Mouse (Mus musculus): ENCODE measurements around the gene Zbtb1. TPM values are rescaled to one million over a fixed set of nuclear protein-coding genes. Genes with fewer than 3 reads are reported as not detected.

Gene Zbtb1
- polyA plus RNA-seq, 1 experiment from 2014 or later: 5.8 TPM

GRCm38 (mm10) chr12:76374911-76375310, 4.8 kb downstream of the Zbtb1 start:
- no peak overlapping the region for H3K4me3 ChIP-seq (ENCODE audit: low read depth, low read length)
- no peak overlapping the region for H3K4me2 ChIP-seq (replicated peaks; ENCODE audit: low read depth, low read length)
- H3K4me1 ChIP-seq (ENCODE audit: insufficient read depth, low read depth, low read length): peaks cover 17% of the 10 kb centered on the region; the same call in 1 of the 2 replicates
- H3K9me3 ChIP-seq (ENCODE audit: low read length): no peaks in the 10 kb centered on the region
- no peak overlapping the region for H3K27ac ChIP-seq (ENCODE audit: low read length)
- H3K36me3 ChIP-seq (ENCODE audit: insufficient read depth, low read length): no peaks in the 10 kb centered on the region
- TF ChIP-seq EP300 (IDR thresholded peaks at IDR 0.05): no peak
- TF ChIP-seq CTCF (IDR thresholded peaks at IDR 0.05): no peak
- 60% methylated on average over 4 of the region's 4 CpGs for WGBS
- no peak overlapping the region for H3K9ac ChIP-seq (replicated peaks; ENCODE audit: low read depth)
- DNase-seq (ENCODE audit: low spot score): no peak
- H3K27me3 ChIP-seq (replicated peaks; ENCODE audit: insufficient read depth, low read length): no peaks in the 10 kb centered on the region
- ATAC-seq: no peak

- Histone ChIP-seq H3K36me3 (ENCODE audit: insufficient read depth, low read length) (no peaks in the 10 kb centered on the region), H3K27ac (ENCODE audit: low read length) (no peak overlapping the region), H3K27me3 (replicated peaks; ENCODE audit: insufficient read depth, low read length) (no peaks in the 10 kb centered on the region), H3K9ac (replicated peaks; ENCODE audit: low read depth) (no peak overlapping the region), H3K4me1 (ENCODE audit: insufficient read depth, low read depth, low read length) (peaks cover 17% of the 10 kb centered on the region; the same call in 1 of the 2 replicates), H3K4me2 (replicated peaks; ENCODE audit: low read depth, low read length) (no peak overlapping the region), H3K9me3 (ENCODE audit: low read length) (no peaks in the 10 kb centered on the region), H3K4me3 (ENCODE audit: low read depth, low read length) (no peak overlapping the region)
- ATAC-seq: no peak
- TF ChIP-seq CTCF (IDR thresholded peaks at IDR 0.05): no peak
- TF ChIP-seq EP300 (IDR thresholded peaks at IDR 0.05): no peak
- DNase-seq (ENCODE audit: low spot score): no peak
- WGBS: 78% methylated on average over 3 of the region's 3 CpGs
These were observed 5.4 kb downstream of the Zbtb1 start for GRCm38 (mm10) chr12:76375506-76375905.

- Histone ChIP-seq H3K9ac (replicated peaks; ENCODE audit: low read depth) (no peak overlapping the region), H3K27ac (ENCODE audit: low read length) (no peak overlapping the region), H3K4me1 (ENCODE audit: insufficient read depth, low read depth, low read length) (peaks cover 16% of the 10 kb centered on the region; the same call in 1 of the 2 replicates), H3K4me2 (replicated peaks; ENCODE audit: low read depth, low read length) (no peak overlapping the region), H3K9me3 (ENCODE audit: low read length) (no peaks in the 10 kb centered on the region), H3K27me3 (replicated peaks; ENCODE audit: insufficient read depth, low read length) (no peaks in the 10 kb centered on the region), H3K36me3 (ENCODE audit: insufficient read depth, low read length) (no peaks in the 10 kb centered on the region), H3K4me3 (ENCODE audit: low read depth, low read length) (no peak overlapping the region)
- 44% methylated on average over 7 of the region's 7 CpGs for WGBS
- TF ChIP-seq EP300 (IDR thresholded peaks at IDR 0.05): no peak
- TF ChIP-seq CTCF (IDR thresholded peaks at IDR 0.05): peak; percentile 78
- ATAC-seq (peak; percentile 61), DNase-seq (ENCODE audit: low spot score) (peak; percentile 59)
These were observed 6.6 kb downstream of the Zbtb1 start for GRCm38 (mm10) chr12:76376649-76377048.

- ATAC-seq: no peak
- 91% methylated on average over 6 of the region's 6 CpGs for WGBS
- Histone ChIP-seq H3K9ac (replicated peaks; ENCODE audit: low read depth) (no peak overlapping the region), H3K4me3 (ENCODE audit: low read depth, low read length) (no peak overlapping the region), H3K4me2 (replicated peaks; ENCODE audit: low read depth, low read length) (no peak overlapping the region), H3K4me1 (ENCODE audit: insufficient read depth, low read depth, low read length) (peaks cover 12% of the 10 kb centered on the region; the same call in 1 of the 2 replicates), H3K36me3 (ENCODE audit: insufficient read depth, low read length) (no peaks in the 10 kb centered on the region), H3K9me3 (ENCODE audit: low read length) (no peaks in the 10 kb centered on the region), H3K27ac (ENCODE audit: low read length) (no peak overlapping the region), H3K27me3 (replicated peaks; ENCODE audit: insufficient read depth, low read length) (no peaks in the 10 kb centered on the region)
- TF ChIP-seq EP300 (IDR thresholded peaks at IDR 0.05) (no peak), CTCF (IDR thresholded peaks at IDR 0.05) (no peak)
- no peak for DNase-seq (ENCODE audit: low spot score)
These were observed 7.0 kb downstream of the Zbtb1 start for GRCm38 (mm10) chr12:76377059-76377458.

- Histone ChIP-seq H3K36me3 (ENCODE audit: insufficient read depth, low read length) (no peaks in the 10 kb centered on the region), H3K4me3 (ENCODE audit: low read depth, low read length) (no peak overlapping the region), H3K4me1 (ENCODE audit: insufficient read depth, low read depth, low read length) (peaks cover 6% of the 10 kb centered on the region; the same call in 1 of the 2 replicates), H3K4me2 (replicated peaks; ENCODE audit: low read depth, low read length) (no peak overlapping the region), H3K27ac (ENCODE audit: low read length) (no peak overlapping the region), H3K9ac (replicated peaks; ENCODE audit: low read depth) (no peak overlapping the region), H3K9me3 (ENCODE audit: low read length) (no peaks in the 10 kb centered on the region), H3K27me3 (replicated peaks; ENCODE audit: insufficient read depth, low read length) (no peaks in the 10 kb centered on the region)
- no peak for TF ChIP-seq CTCF (IDR thresholded peaks at IDR 0.05)
- no peak for TF ChIP-seq EP300 (IDR thresholded peaks at IDR 0.05)
- WGBS: 87% methylated on average over 3 of the region's 3 CpGs
- no peak for DNase-seq (ENCODE audit: low spot score)
- no peak for ATAC-seq
These were observed 7.7 kb downstream of the Zbtb1 start for GRCm38 (mm10) chr12:76377726-76378125.

GRCm38 (mm10) chr12:76378556-76378955, 8.5 kb downstream of the Zbtb1 start:
- Histone ChIP-seq H3K9me3 (ENCODE audit: low read length) (no peaks in the 10 kb centered on the region), H3K4me1 (ENCODE audit: insufficient read depth, low read depth, low read length) (peaks cover 3% of the 10 kb centered on the region; the same call in 1 of the 2 replicates), H3K9ac (replicated peaks; ENCODE audit: low read depth) (no peak overlapping the region), H3K4me2 (replicated peaks; ENCODE audit: low read depth, low read length) (no peak overlapping the region), H3K36me3 (ENCODE audit: insufficient read depth, low read length) (no peaks in the 10 kb centered on the region), H3K27ac (ENCODE audit: low read length) (no peak overlapping the region), H3K27me3 (replicated peaks; ENCODE audit: insufficient read depth, low read length) (no peaks in the 10 kb centered on the region), H3K4me3 (ENCODE audit: low read depth, low read length) (no peak overlapping the region)
- no peak for ATAC-seq
- DNase-seq (ENCODE audit: low spot score): no peak
- TF ChIP-seq CTCF (IDR thresholded peaks at IDR 0.05) (no peak), EP300 (IDR thresholded peaks at IDR 0.05) (no peak)
- WGBS: 71% methylated on average over 5 of the region's 5 CpGs

GRCm38 (mm10) chr12:76380151-76380550, 10.1 kb downstream of the Zbtb1 start:
- Histone ChIP-seq H3K9ac (replicated peaks; ENCODE audit: low read depth) (no peak overlapping the region), H3K4me1 (ENCODE audit: insufficient read depth, low read depth, low read length) (peaks cover 3% of the 10 kb centered on the region; the same call in 1 of the 2 replicates), H3K27ac (ENCODE audit: low read length) (no peak overlapping the region), H3K4me2 (replicated peaks; ENCODE audit: low read depth, low read length) (no peak overlapping the region), H3K4me3 (ENCODE audit: low read depth, low read length) (no peak overlapping the region), H3K9me3 (ENCODE audit: low read length) (no peaks in the 10 kb centered on the region), H3K27me3 (replicated peaks; ENCODE audit: insufficient read depth, low read length) (no peaks in the 10 kb centered on the region), H3K36me3 (ENCODE audit: insufficient read depth, low read length) (no peaks in the 10 kb centered on the region)
- DNase-seq (ENCODE audit: low spot score) (no peak), ATAC-seq (no peak)
- WGBS: 55% methylated on average over 7 of the region's 7 CpGs
- no peak for TF ChIP-seq CTCF (IDR thresholded peaks at IDR 0.05)
- no peak for TF ChIP-seq EP300 (IDR thresholded peaks at IDR 0.05)
